Mouse (Mus musculus): ENCODE results near the gene Stk39.

Stk39 gene

DNA sequence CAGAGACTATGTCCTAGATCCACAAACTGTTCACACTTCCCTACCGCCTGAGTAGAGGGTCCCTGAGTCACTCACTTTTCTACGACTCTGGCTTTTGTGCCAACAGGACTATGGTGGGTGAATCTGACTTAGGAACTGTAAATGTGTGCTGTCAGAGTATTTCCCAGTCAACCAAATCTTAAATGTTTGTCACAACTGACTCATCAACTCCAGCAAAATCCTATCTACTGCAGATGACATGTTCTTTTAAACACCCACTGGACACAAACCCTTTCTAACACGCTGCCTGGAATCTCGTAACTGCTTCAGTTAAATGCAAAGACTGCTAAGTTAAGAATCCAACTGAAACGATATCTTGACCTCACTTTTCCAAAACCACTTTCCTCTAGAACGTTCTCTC, 135.2 kb downstream of the Stk39 start:
- no peak for DNase-seq

DNA sequence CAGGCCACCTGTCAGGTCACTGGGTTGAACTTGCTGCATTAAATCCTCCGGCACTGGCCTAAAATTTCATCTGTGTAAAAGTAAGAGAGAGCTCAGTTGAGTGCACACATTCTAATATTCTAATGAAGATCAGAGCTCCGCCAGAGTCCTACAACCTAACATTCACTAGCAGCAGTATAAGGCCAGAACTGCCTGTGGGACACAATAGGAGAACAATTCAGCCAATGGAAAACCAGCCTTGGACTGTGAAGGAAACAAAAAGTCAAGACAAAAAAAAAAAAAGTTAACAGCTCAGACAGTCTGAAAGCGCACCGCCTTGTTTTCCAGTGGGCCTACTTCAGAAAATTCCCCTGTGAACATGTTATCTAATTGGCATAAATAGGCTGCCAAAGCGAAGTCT, 137.1 kb downstream of the Stk39 start:
- DNase-seq, result no peak

DNA sequence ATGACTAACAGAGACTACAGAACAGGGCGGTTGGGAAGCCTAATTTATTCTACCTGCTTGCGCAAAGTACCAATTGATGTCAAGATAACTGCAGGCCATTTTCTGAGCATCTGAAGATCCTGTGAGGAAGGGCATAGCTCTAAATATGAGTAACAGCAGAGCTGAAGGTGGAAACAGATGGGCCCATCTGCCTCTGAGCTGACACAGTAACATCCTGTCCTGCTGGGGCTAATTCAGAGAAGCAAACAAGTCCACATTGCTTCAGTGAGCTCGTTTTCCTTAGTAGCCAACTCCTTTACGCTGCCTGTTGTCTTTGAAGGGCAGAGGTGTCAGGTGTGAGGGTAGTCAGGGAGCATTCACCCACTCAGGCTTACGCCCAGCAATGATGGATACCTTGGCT, 146.8 kb downstream of the Stk39 start:
- DNase-seq, result peak; percentile 54 to 71

DNA sequence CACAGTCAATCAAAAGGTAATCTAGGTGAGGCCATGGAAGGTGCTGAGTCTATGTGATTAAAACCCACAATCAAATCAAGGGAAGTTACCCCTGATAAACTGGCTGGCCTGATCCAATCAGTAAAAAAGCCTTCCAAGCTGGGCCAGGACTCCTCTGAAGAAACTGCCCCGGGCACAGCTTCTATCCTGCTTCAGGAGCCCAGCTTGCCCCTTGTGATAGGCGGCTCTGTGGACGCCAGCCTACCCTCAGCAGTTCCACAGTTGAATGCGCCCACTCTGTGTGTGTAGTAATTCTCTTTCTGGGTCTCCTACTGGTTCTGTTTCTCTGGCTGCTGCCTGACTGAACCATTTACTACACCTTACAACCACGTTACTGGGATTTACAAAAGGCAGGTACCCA, 150.8 kb downstream of the Stk39 start:
- DNase-seq, result no peak

DNA sequence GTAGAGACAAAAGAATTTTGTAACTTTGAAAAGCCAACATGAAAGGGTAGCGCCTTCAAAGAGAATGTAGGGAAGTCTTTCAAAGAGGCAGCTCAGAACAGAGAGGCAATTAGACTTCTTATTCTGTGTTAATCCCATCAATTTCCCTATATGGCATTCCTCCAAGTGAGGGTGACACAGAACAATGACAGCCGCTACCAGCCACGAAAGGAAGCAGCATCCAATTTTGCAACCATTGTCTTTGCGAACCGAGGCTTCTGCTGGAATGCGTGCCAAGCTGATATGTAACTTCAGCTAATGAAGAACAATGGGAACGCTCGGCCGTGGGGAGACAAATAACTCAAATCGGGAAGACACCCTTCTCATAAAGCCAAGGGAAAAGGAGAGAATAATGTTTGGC, 151.4 kb downstream of the Stk39 start:
- peak; percentile 29 to 44 for DNase-seq

DNA sequence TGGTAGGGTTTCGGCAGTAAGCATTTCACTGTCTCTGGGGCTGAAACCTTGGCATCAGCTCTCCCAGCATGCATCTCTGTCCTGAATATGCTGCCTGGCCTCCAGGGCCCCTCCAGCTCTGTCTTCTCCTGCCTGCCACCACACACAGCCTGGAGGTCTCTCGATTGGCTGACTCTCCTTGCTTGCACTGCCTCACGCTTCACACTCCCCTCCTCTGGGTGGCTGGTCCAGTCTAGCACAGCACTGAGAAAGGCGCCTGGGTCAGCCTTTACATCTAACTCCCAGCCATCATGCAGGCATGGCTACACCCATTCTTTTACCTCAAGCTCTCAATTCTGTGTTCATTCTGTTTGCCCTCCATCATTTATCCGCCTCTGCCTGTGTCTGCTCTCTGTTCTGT, 153.6 kb downstream of the Stk39 start:
- no peak for DNase-seq

DNA sequence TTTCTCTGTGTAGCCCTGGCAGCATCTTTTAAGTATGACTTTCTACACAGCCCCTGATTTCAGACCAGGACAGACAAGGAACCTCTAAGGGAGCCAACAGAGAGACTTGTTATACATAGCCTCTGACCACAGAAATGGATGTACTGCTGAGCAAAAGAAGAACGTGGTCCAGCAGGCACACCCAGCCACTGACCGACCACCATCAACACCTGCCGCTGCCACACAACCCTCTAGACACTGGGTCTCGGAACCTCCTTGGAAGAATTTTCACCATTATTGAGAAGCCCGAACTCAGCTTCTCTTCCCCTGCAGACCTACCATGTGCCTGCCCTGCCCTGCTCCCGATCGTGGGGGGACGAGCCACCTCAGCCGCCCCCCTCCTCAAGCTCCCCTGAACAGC, 154.2 kb downstream of the Stk39 start:
- DNase-seq, result no peak

DNA sequence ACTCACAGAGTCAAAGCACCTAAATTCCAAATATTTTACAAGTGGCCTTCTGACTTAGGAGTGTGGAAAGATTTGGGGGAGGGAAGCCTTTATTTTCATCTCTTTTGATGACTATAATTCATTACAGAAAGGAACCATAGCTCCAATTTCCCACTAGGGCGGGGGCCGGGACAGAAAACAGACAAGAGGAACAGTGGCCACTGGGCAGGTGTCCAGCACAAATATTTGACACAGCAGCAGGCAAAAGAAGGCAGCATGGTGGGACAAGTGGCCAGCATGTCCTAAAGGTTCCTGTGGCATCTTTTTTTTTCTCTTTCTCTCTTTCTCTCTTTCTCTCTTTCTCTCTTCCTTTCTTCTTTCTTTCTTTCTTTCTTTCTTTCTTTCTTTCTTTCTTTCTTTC, 154.6 kb downstream of the Stk39 start:
- DNase-seq, result peak in 1 of 2 experiments; percentile 16

DNA sequence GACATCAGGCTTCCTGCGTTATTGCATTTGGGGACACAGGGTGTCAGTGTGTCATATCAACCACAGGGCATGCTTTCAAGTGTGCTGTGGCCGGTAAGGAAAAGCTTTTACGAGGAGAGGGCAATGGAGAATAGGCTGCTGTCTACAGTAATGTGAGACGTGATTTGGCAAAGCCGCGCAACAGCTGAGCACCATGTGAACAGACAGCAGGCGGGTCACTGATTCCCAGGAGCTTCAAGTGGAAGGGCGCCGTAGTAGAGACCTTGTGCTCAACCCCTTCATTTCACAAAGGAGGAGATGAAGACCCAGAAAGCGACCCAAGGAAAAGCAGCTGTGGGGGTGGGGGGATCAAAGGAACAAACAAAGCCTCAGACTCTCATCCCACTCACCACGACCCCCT, 156.8 kb downstream of the Stk39 start:
- no peak for DNase-seq

DNA sequence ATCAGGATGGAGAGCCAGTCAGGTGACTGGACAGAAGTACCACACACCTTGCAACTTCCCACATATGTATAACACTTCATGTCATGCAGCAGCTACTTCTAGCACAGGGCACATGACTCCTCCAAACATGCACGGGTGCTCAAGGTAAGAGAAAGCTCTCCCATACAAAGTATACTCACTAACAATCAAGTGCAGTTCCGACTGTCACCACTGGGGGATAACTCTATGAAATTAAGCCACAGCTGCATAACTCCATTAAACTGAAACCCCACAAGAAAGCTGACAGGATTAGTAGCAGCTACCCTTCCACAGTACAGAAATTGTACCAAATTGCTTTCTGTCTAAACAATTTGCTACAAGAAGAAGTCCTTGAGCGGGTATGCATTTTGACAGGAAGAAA, 161.9 kb downstream of the Stk39 start:
- DNase-seq, result no peak

DNA sequence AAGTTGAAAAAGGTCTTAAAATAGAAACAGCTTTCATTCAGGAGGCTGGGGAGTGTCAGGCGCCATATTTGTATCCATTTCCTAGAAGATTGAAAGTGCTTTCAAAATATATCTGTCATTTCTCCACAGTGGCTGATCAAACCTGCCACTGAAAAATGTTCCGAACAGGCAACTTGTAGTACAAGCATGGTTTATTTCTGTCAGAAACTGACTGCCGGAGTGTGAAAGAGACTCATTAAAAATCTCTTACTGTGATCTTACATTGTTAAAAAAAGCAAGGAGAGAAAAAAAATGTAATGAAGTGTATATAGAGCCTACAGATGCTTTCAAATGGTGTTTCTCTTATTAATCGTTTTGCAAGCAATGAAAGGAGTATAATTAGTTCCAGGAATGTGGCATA, 165.5 kb downstream of the Stk39 start:
- no peak for DNase-seq

DNA sequence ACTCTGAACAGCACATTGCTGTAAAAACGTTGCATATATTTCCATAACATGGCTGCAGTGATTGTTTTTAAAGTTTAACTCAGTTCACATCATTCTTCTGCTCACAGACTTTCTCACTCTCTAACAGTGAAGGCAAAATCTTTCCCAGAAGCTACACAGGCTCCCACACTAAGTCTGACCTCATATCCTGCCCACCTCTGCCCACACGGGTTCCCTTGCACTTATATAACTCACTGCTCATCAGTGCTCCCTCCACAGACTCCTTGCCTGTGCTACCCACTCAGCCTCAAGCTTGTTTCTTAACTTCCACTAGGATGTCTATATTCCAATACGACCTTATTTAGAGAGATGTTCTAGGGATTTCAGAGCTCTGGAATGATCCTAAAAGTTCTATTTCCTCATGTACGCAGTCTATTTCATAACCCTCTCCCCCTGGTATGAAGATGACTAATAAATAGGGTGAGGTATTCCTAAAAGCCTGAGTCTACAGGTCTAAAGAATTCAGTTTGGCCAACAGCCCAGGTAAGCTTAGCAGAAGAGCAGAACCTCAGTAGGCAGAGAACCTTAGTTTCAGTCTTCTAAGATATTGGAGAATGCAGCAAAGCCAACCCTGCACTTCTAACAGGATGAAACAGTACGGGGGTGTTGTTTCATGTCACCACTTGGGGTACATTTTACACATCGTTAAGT, 167.2 kb downstream of the Stk39 start:
- DNase-seq, result no peak

DNA sequence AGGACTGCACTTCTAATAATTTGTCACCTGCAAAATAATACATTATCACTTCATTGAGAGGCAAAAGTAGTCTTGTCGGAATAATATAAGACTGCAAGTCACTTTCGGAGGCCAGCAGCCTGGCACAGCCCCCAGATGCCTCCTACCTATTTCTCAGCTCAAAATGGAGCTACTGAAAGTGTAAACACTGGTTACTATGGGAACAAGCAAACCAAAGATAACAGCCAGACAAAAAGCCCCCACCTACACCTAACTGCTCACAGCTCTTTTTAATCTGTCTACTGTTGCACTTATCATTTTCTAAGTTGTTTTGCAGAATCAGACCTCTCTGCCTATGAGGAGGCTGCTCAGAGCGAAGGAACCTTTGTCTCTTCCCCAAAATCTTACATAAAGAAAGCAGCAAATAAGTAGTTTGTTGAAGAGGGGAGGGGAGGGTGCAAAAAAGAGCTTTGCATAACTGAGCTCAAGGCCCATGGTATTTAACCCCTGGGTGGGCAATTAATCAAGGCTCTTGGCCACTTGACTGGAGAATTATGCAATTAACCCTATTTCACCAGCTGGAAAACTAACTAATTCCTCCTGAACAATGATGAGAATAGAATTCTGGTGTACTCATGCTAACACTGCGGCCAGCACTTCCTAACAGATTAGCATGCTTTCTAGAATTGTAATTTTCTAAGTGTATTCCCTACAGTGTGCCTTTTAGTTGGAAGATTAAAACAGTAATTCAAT, 170.1 kb downstream of the Stk39 start:
- DNase-seq, result no peak

DNA sequence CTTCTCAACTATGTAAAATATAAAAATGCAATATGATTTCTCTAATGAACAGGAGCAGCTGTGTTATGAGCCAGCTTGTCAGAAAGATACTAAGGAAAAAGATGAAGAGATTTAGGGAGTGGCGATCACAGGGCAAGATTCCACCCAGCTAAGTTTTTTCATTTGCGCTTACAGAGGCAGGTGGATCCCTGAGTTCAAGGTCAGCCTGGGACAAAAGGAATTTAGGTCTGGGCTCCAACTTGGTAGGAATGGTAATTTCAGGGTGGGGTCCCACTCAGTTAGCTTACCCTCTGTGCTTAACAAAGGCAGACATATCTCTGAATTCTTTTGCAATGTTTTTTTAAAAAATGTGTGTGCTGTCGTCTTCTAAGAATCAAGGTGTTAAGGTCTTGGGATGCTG, 173.7 kb downstream of the Stk39 start:
- DNase-seq, result no peak

DNA sequence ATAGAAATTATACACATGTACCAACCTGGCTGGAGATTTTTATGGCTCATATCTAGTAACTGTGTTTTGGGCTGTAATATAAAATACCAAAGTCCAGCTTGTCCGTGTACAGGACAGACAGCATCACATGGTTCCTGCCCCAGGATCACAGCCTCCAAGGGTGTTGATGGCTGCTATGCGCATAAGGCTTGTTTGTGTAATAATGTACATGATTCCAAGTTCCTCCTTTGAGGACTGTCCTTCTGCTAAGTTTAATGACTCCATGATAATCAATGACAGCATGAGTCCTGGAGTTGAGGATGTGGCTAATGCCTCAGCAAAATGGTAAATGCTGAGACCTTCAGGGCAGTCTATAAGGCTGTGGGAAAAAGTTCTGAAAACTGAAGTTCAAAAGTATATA, 174.1 kb downstream of the Stk39 start:
- DNase-seq, result no peak

DNA sequence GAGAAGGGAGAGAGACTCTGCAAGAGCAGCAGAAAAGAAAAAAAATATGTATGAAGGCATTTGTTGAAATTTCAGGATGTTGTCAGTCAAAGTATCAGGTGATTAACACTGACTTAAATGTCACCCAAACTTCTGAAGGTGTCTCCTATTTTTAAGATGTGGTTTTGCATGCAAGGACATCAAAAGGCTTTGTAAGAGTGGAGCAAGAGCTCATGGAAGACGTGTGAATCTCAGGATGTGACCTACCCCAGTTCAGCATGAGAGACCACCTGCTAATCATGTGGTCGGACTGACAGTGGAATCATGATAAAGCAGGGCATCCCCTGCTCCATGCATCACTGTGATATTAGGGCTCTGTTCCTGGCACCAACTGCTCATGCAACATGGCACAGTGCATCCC, 175.3 kb downstream of the Stk39 start:
- DNase-seq, result no peak

DNA sequence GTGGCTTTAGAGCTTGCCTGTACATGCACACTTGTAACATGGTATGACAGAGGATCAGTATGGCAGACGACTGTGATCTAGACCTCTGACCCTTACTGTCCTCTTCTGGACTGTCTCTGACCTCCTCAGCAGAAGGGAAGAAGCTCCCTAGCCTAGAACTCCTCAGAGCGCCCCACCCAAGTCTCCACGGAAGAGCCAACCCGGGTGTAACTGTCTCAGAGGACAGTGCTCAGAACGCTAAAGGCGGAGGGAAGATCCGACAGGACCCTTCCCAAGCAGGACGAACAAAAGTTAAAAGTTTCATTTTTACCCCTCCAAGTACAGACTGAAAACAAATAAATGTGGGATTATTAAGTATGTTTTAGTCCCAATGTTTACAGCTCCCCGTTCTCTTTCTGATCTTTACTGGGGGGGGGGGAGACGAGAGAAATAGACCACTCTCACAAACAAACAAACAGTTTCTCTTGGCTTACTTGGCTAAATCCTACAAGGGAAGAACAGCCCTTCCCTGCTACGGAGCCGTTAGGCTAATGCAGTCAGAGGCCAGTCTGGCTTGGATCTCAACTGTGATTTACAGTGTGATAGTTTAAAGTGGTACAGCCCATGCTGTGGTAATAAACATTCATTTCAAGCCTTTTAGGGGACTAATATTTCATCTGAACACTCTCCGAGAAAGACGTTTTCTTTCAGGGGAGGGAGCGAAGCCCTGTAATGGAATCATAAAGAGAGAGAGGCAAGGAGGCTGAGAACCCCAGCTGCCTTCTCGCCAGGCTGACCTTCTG, 179.3 kb downstream of the Stk39 start:
- no peak for DNase-seq

DNA sequence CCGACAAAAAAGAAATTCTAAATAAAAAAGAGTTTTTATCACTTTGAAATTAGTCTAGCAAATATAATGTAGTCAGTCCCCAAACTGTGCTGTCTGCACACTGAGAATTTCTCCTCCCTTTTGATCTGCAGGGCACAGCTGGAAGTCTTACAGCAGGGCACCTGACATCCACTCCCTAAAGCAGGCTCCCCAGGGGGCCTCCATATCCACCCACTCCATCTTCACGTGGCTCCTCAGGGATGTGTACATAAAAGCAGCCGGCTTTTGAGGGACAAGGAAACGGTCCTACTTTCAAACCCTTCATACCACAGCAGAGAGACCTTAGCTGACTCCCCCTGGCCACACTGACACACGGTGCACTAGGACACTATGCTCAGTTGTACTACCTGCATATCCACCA, 180.2 kb downstream of the Stk39 start:
- DNase-seq, result no peak

DNA sequence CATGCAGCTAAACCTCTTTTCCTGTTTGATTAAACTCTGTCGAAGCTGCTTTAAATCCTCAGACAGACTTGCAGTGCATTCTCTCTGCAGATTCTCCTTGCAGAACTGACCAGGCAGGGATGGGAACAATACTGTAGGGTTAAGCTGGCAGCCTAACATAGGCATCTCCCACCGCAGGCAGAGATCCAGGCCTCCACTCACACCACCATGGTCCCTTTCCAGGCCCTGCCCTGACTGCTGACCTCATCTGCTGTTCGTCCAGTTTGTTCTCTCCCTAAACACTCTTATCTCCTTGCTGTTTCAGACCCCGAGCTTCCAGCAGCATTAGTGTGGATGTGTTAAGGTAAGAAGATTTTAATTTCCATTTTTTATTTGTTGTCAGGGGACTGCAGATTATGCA, 182.1 kb downstream of the Stk39 start:
- DNase-seq, result no peak

DNA sequence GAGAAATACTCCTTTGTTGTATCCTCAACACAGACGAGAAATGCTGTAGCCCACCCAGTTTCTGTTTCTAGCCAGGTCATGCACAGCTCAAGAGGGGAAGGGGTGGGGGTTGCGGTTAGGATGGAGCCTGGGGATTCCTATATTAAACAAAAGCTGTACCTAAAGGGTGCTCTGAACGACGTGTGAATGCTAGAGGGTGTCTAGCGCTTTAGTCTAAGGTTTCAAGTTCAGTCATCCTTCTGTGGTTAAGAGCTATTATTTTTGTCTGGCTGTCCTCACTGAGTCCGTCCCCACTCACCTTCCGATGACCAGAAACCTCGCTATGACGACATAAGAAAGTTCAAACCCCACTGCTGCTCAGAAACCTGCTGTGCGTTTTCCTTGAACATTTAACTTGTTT, 182.9 kb downstream of the Stk39 start:
- no peak for DNase-seq

DNA sequence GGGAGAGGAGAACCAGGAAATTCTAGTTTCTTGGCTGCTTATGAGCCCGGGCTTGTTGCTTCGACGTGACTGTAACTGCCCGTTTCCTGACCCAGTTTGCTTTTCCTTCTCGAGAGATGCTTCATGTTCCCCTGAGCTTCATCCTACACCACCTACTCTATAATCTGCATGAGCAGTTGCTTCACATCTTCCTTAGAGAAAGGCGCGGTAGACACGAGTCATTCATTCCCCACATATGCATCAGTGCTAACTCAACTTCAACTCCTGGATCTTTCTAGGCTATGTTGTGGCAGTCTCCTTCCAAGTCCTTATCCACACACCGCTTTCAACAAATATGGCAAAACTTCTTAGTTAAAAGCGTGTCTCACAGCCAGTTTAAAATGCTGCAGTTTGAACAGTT, 184.0 kb downstream of the Stk39 start:
- DNase-seq, result no peak

DNA sequence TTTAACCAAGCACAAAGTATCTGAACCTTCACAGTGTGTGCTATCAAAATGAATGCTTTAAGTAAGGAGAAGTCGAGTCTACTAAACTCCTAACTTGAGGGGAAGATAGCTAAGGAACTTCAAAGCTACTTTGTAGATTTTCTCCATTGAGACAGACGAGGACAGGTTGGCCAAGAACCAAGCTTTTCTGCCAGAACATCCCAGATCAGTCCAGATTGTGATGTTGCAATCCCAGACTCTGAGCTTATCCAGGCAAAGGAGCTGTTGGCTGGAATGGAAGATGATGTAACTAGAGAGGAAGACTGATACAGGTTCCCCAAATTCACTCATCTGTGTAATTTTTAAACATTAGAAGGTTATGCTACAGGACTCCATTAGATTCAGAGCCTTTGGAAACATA, 187.7 kb downstream of the Stk39 start:
- no peak for DNase-seq

DNA sequence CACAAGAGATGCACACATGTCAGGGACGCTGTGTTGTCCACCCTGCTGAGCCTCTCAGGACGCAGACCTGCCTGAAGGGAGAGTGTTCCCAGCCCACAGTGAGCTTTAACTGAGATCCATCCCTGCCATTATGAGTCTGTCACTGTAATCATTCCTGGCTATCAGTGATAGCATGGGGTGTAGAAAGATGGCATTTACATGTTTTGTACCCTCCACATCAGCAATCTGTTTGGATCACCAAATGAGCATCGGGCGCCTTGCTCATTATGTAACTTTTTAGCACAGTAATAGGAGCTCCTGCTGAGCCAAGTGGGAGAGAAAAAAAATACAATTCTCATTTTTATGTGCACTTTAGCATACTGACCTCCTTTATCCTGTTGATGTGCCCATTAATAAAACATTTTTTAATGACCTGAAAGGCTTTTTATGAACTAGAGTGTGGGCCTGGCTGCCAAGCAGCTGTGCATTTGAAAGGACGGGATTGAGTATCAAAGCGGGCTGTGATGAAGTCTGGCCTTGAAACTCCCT, 189.0 kb downstream of the Stk39 start:
- DNase-seq, result no peak

DNA sequence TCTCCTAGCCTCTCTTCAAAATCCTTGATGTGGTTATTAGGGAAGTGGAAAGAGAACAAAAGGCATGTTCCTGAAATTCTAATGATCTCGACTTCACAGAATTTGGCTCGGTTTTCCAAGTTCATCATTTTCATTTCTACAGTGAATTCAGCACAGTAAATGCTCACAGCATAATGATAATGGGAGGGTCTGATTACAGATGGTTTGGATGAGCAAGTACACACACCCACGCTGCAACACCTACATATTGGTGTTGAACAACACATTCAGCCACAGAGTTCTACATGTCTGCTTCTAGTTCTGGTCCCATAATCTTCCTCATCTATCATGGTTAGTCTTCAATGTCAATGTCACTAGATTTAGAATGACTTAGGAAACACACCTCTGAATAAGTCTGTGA, 190.5 kb downstream of the Stk39 start:
- DNase-seq, result no peak
